Mouse (Mus musculus) bone marrow macrophage, adult 2 months (primary cell): ENCODE results near the gene Col4a1.

Source experiments
- CTCF ChIP-seq: IDR thresholded peaks from 2 replicates; pipeline ENCODE4 v1.5.1; 2012; ENCODE audit warnings: low read depth, mild to moderate bottlenecking, low read length, moderate library complexity
- POLR2A ChIP-seq: IDR thresholded peaks from 2 replicates; pipeline ENCODE4 v1.6.1; 2012; ENCODE audit warnings: mild to moderate bottlenecking, low read depth, low read length, borderline replicate concordance

- TF ChIP-seq CTCF (no peak), POLR2A (no peak)
Observed at GRCm38 (mm10) chr8:11324801-11325395, 12.3 kb upstream of the Col4a1 start.
